Mouse (Mus musculus) adrenal gland, postnatal 4 days (tissue): ENCODE measurements around the gene Amigo2. TPM values are rescaled to one million over a fixed set of nuclear protein-coding genes. Genes with fewer than 3 reads are reported as not detected.
A peak's percentile ranks its signal among the peaks of the same experiment; 100 is the strongest.

ENCODE experiments used
- DNase-seq, 2 experiments: peaks; one replicate each; pipeline ENCODE4 v3.0.0; 2021 to 2022; ENCODE audit warnings: low spot score in 2 of 2, mixed read lengths in 2 of 2
- total RNA-seq, 2 experiments: library from RNA; stranded (reverse); gene quantifications; 2 replicates each; pipeline ENCODE4 v1.2.3; 2021

Amigo2 gene
- total RNA-seq, 2 experiments from 2014 or later, result 14.9 to 15.2 TPM

- no peak for DNase-seq
Observed at GRCm38 (mm10) chr15:97271985-97272697, 25.1 kb upstream of the Amigo2 start.

DNA sequence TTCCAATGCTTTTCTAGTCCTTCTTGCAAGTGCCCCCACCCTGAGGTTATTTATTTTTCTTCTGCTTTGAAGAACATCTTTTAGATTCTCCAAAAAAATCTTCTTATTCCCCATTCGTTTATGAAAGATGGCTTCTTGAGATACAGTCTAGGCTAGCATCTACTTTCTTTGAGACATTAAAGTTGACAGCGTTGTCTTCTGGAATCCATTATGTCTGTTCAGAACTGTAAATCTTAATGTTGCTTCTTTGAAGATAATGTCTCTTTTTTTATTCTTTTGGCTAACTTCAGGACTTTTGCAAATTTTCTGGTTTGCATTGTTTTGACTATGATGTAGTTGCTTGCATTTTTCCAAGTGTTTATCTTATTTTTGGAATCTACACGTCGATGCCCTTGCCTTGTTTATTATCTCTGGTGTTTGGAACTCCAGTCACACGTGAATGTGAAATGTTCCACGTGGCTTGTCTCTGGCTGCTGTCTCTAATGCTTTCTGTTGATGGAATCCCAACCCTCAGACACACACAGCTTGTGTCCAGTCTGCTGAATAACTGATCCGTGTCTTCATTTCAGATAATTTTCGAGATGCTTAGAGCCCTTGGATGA lies 20.1 kb upstream of the Amigo2 start:
- DNase-seq, result no peak

GRCm38 (mm10) chr15:97266236-97266845 lies 19.3 kb upstream of the Amigo2 start:
- DNase-seq, result no peak

DNA sequence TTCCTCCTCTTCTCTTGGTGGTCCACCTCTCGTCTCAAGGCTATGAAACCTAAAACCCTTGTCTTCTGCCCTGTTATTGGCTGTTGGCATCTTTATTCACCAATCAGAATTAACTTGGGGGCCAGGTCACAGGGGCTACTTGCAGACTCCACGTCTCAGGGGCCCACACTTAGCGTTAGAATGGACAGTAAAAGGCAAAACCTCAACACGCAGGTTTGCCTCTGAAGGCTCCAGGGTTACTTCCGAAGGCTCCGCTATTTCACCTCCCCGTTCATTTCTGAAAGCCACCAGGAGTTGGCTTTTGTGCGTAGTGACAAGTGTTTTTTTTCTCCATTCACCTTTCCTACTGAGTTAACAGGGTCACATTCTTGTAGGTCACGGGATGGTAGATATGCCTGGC lies 15.2 kb upstream of the Amigo2 start:
- no peak for DNase-seq

- no peak for DNase-seq
Observed at GRCm38 (mm10) chr15:97259968-97260597, 13.0 kb upstream of the Amigo2 start.

DNA sequence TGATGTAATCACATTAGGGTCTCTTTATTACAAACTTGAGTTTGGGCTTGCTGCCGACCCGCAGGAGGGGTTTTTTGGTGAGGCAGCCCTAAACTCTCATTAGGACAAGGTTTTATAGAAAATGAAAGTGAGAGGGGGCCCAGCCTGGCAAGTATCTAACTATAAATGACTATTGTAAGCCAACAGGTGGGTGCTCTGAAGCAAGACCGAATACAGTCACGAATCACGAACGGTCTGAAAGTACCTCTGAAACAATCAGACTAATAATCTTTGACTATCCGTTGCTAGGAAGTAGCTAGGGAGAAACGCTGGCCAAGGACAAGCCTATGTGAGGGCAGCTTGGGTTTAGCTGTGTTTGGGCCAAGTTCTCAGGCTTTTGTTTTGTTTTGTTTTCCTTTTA lies 12.2 kb upstream of the Amigo2 start:
- no peak for DNase-seq

DNA sequence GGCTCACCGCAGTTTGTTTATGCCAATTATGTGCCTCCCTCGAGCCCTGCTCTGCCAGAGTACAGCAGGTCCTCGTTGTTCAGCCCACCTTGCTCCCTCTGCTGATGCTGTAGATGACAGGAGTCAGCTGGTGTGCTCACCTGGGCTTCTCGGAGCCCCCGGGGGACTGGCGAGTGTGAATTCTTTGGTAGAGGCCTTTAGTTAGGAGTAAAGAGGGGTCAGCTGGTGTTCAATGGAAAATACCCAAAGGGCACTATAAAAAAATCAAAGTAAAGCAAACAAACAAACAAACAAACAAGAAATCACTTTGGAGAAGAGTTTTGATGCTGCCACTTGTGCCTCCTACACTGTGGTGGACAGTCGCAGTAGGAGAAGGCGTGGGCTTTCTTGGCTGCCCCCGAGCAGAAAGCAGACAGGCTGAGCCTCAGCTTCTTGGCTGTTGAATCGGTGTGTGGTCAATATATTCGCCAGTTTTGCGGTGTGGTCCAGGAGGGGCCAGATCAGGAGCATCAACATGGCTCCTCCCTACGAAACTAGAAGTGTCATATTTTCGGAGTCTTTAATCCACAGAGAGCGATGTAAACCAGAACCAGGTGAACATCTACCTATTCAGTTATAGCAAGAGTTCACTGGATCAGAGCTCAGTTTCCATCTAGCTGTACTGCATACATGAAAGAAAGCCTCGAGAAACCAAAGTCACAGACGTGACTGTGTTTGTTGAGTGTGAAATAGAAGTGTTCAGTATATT lies 11.6 kb upstream of the Amigo2 start:
- no peak for DNase-seq

GRCm38 (mm10) chr15:97257206-97257775 lies 10.2 kb upstream of the Amigo2 start:
- DNase-seq, result no peak

DNA sequence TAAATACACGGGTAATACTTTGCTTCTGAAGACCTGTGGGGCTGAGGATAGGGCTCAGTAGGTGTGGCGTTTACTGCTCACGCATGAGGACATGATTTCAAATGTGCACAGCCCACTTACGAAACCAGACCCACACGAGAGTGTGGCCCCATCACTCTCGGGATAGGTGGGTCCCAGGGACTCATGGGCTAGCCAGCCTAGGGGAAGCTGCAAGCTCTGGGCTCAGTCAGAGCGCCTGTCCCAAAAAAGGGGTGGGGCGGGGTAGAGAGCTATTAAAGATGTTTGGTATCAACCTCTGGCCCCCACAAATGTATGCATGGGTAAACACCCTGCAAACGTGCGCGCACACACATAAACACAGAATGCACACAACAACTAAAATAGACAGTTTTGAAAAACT lies 9.3 kb upstream of the Amigo2 start:
- no peak for DNase-seq

- DNase-seq, result no peak
Observed at GRCm38 (mm10) chr15:97255800-97256199, 8.7 kb upstream of the Amigo2 start.

GRCm38 (mm10) chr15:97254375-97254774 lies 7.3 kb upstream of the Amigo2 start:
- no peak for DNase-seq

GRCm38 (mm10) chr15:97252493-97253034 lies 5.5 kb upstream of the Amigo2 start:
- DNase-seq, result no peak

DNA sequence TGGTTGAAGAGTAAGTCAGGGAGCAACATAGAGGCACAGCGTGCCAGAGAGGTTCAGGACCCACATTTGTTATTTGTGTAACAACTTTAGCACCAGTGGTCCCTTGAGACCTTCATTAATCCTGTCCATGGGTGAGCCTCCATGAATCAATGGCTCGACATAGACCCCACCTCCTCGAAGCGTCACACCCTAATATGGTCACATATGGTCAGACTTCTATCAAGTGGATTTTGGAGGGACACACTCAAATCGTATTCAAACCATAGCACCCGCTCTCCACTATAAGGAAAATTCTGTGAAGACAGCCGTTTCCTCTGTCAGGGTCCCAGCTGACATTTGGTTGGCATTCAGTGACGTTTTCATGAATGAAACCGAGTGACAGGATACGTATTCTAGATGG lies 2.2 kb upstream of the Amigo2 start:
- no peak for DNase-seq

- DNase-seq, result no peak
Observed at GRCm38 (mm10) chr15:97248296-97248695, 1.2 kb upstream of the Amigo2 start.

GRCm38 (mm10) chr15:97247791-97248161 lies 689 bp upstream of the Amigo2 start:
- no peak for DNase-seq

- no peak for DNase-seq
Observed at GRCm38 (mm10) chr15:97246256-97246655, 831 bp downstream of the Amigo2 start.

DNA sequence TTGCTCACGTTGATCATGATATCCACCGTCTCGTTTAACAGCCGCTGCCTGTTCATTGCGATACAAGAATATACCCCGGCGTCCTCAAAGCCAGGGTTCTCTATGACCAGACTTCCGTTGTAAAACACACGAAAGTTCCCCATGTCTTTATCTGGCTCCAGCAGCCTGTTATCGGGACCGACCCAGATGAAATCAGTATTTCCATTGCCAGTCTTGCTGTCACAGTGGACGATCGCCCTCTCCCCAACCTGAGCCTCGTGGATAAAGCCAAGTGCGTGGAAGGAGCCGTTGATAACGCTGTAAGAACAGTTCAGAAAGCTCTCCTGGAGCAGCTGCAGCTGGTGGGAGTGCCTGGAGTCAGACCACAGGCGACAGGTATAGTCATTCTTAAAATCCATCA lies 1.7 kb downstream of the Amigo2 start:
- DNase-seq, result no peak

- DNase-seq, result peak in 1 of 2 experiments; percentile 32
Observed at GRCm38 (mm10) chr15:97236943-97237342, 10.1 kb downstream of the Amigo2 start.

- DNase-seq, result peak in 1 of 2 experiments; percentile 31
Observed at GRCm38 (mm10) chr15:97235183-97235582, 11.9 kb downstream of the Amigo2 start.

DNA sequence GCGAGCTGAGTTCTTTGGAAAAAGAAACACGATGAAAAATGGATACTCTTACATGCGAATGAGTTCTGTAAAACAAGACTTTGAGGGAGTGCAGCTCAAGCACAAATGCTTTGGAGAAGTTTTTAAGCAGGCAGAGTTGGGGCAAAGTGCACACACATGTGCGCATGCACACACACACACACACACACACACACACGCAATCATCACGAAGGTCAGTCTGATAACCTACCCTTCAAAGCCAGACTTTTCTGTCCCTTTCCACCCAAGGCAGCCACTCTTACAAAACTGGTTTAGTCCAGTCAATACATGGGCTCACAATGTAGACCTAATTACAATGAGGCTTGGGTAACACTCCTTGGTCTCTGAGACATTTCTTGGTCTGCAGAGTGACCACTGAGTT lies 13.0 kb downstream of the Amigo2 start:
- DNase-seq, result no peak
